Mouse (Mus musculus): ENCODE data around the gene Atxn1. TPM values are rescaled to one million over a fixed set of nuclear protein-coding genes. Genes with fewer than 3 reads are reported as not detected.

The Atxn1 gene
- polyA plus RNA-seq, 1 experiment from 2014 or later, result 8.2 TPM

GRCm38 (mm10) chr13:45661283-45662185 lies 303.3 kb downstream of the Atxn1 start:
- Histone ChIP-seq H3K9ac (no peak overlapping the region), H3K36me3 (no peaks in the 10 kb centered on the region), H3K4me3 (no peak overlapping the region), H3K9me3 (no peaks in the 10 kb centered on the region), H3K27me3 (no peaks in the 10 kb centered on the region), H3K4me2 (no peak overlapping the region), H3K4me1 (replicated peaks) (0 out of 2 replicates have a peak, but pooled peaks cover 14% of the 10 kb centered on the region), H3K27ac (replicated peaks) (no peak overlapping the region)
- ATAC-seq (ENCODE audit: low read depth), result no peak
- WGBS, result 68% methylated on average over 12 of the region's 12 CpGs

DNA sequence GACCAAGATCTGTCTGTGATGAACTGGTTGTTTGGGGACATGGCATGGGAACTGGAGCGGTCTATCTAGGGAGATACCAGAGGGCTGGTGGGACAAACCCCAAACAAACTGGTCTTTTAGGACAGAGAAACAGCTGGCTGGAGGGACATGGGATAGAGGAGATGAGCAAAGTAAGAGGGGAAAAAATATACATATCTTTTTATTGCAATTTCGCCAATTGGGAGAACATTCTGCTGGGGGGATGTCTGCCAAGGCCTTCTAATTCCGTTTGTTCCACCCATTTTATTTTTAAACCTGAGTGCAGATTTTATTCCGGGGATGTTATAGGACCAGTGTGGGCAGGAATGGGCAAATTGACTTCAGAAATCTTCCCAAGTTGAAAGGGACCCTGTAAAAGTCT lies 305.0 kb downstream of the Atxn1 start:
- Histone ChIP-seq H3K9ac (no peak overlapping the region), H3K4me2 (no peak overlapping the region), H3K27ac (replicated peaks) (no peak overlapping the region), H3K4me3 (no peak overlapping the region), H3K27me3 (no peaks in the 10 kb centered on the region), H3K9me3 (no peaks in the 10 kb centered on the region), H3K36me3 (no peaks in the 10 kb centered on the region), H3K4me1 (replicated peaks) (0 out of 2 replicates have a peak, but pooled peaks cover 14% of the 10 kb centered on the region)
- no peak for ATAC-seq (ENCODE audit: low read depth)
- 78% methylated on average over 4 of the region's 4 CpGs for WGBS

DNA sequence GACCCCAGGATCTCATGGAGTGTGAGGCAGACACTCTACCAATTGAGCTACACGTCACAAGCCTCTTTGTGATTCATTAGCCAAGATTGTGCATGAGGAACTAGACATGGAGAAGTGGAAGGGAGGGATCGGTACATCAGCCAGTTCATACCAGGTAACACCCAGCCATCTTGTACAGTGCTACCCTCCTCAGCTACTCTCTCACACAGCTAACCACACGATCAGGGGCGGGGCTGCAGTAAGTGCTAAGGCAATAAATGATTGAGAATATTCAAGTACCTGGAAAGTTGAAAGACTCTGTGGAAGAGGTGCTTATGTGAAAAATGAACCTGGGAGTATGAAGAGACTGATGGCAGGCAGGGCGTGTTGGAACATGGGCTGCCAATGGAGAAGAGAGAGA lies 306.5 kb downstream of the Atxn1 start:
- Histone ChIP-seq H3K4me2 (no peak overlapping the region), H3K36me3 (no peaks in the 10 kb centered on the region), H3K9me3 (no peaks in the 10 kb centered on the region), H3K4me3 (no peak overlapping the region), H3K27me3 (no peaks in the 10 kb centered on the region), H3K27ac (replicated peaks) (no peak overlapping the region), H3K4me1 (replicated peaks) (0 out of 2 replicates have a peak, but pooled peaks cover 14% of the 10 kb centered on the region), H3K9ac (no peak overlapping the region)
- 95% methylated on average over 5 of the region's 5 CpGs for WGBS
- ATAC-seq (ENCODE audit: low read depth), result no peak

- WGBS, result 94% methylated on average over 1 of the region's 1 CpGs
- H3K4me1 ChIP-seq (replicated peaks), result peaks cover 12% of the 10 kb centered on the region; the same call in 1 of the 2 replicates
- no peaks in the 10 kb centered on the region for H3K27me3 ChIP-seq
- H3K27ac ChIP-seq (replicated peaks), result no peak overlapping the region
- H3K9me3 ChIP-seq, result no peaks in the 10 kb centered on the region
- no peaks in the 10 kb centered on the region for H3K36me3 ChIP-seq
- no peak overlapping the region for H3K4me2 ChIP-seq
- H3K4me3 ChIP-seq, result no peak overlapping the region
- H3K9ac ChIP-seq, result no peak overlapping the region
- no peak for ATAC-seq (ENCODE audit: low read depth)
Measured at GRCm38 (mm10) chr13:45657176-45657575, 307.6 kb downstream of the Atxn1 start.

DNA sequence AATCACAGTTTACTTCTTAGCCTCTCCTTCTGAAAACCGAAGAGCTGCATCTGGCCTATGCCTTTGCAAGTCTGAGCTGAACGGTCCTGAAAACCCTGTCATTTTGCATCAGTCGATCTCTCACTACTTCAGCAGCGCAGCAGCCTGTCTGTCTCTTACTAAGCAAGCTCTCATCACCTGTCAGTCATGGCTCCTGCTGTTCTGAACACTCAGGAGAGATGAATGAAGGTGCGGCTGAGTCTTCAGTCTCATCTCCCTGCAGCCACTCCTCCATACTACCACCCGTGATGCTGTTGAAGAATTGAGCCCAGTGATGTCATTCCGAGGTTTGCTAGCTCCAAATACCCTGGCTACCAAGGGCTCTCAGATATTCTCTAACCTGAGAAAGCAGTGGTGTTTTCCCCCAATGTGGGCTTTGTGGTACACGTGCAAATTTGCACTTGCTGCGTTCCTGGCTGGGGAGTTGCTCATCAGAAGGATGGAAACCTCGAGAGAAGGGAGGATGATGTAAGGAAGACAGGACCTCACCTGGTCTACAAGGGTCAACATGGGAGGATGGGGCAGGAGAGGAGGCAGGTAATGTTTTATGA lies 313.1 kb downstream of the Atxn1 start:
- WGBS, result 87% methylated on average over 10 of the region's 10 CpGs
- no peak for ATAC-seq (ENCODE audit: low read depth)

DNA sequence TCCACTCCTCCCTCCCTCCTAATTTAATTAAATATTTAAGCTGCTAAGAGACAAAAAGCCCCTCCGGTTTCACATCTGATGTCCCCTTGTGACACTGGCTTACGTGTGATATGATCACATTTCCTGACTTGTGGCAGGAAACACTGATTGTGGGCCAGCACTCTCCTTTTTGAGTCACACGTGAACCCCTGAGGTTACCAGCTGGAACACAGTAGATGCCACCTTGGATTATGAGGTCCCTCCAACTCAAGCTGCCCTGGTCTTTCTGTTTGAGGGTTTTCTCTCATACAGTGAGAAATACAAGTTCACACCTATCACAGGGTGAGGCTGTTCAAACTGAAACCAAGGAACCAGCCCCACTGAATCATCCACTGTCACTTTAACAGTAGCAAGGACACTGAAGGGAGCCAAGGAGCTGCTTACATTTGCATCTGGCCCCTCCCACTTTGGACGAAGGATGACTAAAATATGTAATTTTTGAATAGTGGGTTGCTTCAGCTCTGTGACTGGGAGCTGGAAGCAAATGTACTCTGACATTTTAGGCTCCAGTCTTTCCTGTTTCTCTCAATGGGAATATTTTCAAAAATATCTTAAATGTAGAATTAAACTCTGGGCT lies 315.5 kb downstream of the Atxn1 start:
- Histone ChIP-seq H3K4me3 (no peak overlapping the region), H3K4me2 (no peak overlapping the region), H3K9me3 (no peaks in the 10 kb centered on the region), H3K36me3 (no peaks in the 10 kb centered on the region), H3K4me1 (replicated peaks) (peaks cover 14% of the 10 kb centered on the region; the same call in 1 of the 2 replicates), H3K27me3 (no peaks in the 10 kb centered on the region), H3K9ac (no peak overlapping the region), H3K27ac (replicated peaks) (no peak overlapping the region)
- 80% methylated on average over 4 of the region's 4 CpGs for WGBS
- ATAC-seq (ENCODE audit: low read depth), result no peak

More for the DNA sequence above, 313.1 kb downstream of the Atxn1 start:
- no peak overlapping the region for H3K9ac ChIP-seq
- H3K4me1 ChIP-seq (replicated peaks), result peaks cover 9% of the 10 kb centered on the region; the same call in 1 of the 2 replicates
- no peak overlapping the region for H3K4me2 ChIP-seq
- H3K4me3 ChIP-seq, result no peak overlapping the region
- no peaks in the 10 kb centered on the region for H3K9me3 ChIP-seq
- H3K36me3 ChIP-seq, result no peaks in the 10 kb centered on the region
- H3K27me3 ChIP-seq, result no peaks in the 10 kb centered on the region
- no peak overlapping the region for H3K27ac ChIP-seq (replicated peaks)

DNA sequence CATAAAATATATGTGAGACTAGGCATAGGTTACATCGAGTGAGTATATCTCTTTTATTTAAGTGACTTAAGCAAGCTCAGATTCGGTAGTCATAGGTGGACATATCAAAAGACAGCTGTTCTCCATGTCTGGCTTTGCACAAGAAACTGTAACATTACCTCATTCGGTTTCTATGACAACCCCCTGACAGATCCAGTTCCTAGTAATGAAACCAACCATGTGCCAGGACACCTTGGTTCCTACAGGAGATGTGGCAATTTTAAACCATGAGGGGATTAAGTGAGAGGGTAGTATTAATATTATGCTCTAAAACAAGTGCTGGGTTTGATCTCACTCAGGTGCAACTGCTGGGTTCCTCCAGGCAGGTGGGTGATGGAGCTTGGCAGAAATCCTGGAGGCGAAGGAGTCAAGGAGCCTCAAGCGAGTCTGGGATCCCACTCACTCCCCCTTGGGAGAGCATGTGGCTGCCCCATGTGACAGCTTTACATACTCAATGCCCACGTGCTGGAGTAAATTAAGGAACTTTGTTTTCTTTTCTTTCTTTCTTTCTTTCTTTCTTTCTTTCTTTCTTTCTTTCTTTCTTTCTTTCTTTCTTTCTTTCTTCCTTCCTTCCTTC lies 320.9 kb downstream of the Atxn1 start:
- Histone ChIP-seq H3K4me3 (no peak overlapping the region), H3K27ac (replicated peaks) (no peak overlapping the region), H3K4me1 (replicated peaks) (peaks cover 18% of the 10 kb centered on the region; the same call in 1 of the 2 replicates), H3K4me2 (no peak overlapping the region), H3K9ac (no peak overlapping the region), H3K36me3 (no peaks in the 10 kb centered on the region), H3K27me3 (no peaks in the 10 kb centered on the region), H3K9me3 (no peaks in the 10 kb centered on the region)
- no peak for ATAC-seq (ENCODE audit: low read depth)
- WGBS, result 82% methylated on average over 6 of the region's 6 CpGs

DNA sequence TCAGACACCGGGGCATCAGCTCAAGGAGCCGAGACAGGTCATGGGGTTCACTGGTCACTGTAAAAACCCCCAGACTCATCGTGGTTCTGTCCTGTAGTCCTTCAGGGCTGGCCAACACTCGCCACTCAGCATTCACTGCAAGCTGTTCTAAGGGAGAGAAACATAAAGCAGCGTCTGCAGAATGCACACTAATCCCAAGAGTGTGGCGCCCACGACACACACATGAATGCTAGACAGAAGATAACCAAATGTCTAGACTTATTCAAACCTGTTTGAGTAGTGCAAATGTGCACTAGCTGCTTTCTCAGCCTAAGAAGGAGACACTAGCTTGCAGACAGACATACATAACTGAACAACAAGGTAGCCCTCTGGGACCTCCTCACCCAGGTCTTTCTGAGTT lies 321.9 kb downstream of the Atxn1 start:
- no peak overlapping the region for H3K27ac ChIP-seq (replicated peaks)
- H3K4me1 ChIP-seq (replicated peaks), result peaks cover 18% of the 10 kb centered on the region; the same call in 1 of the 2 replicates
- H3K36me3 ChIP-seq, result no peaks in the 10 kb centered on the region
- H3K4me2 ChIP-seq, result no peak overlapping the region
- H3K9me3 ChIP-seq, result no peaks in the 10 kb centered on the region
- 86% methylated on average over 7 of the region's 7 CpGs for WGBS
- no peak overlapping the region for H3K4me3 ChIP-seq
- ATAC-seq (ENCODE audit: low read depth), result no peak
- H3K27me3 ChIP-seq, result no peaks in the 10 kb centered on the region
- H3K9ac ChIP-seq, result no peak overlapping the region

DNA sequence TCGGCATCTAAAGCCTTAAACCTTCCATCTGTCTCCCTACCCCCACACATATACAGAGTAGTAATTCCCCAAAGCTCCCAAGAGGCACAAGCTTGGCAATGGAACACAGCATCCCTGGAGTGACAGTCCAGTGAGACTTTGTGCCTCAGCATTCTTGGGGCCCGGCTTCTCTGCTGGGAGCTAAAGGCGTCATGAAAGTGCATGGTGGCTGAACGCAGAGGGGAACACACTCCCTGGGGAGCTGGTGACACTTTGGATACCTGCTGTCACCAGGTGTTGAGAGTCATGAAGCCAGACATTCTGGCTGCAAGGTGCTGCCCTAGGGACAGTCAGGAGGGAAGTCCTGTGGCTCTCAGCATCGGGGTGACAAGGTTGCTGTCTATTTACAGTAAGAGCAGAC lies 324.4 kb downstream of the Atxn1 start:
- H3K27ac ChIP-seq (replicated peaks), result no peak overlapping the region
- peaks cover 17% of the 10 kb centered on the region; the same call in 1 of the 2 replicates for H3K4me1 ChIP-seq (replicated peaks)
- WGBS, result 54% methylated on average over 5 of the region's 5 CpGs
- no peak for ATAC-seq (ENCODE audit: low read depth)
- H3K27me3 ChIP-seq, result no peaks in the 10 kb centered on the region
- H3K9me3 ChIP-seq, result no peaks in the 10 kb centered on the region
- H3K36me3 ChIP-seq, result no peaks in the 10 kb centered on the region
- no peak overlapping the region for H3K9ac ChIP-seq
- H3K4me3 ChIP-seq, result no peak overlapping the region
- H3K4me2 ChIP-seq, result no peak overlapping the region

DNA sequence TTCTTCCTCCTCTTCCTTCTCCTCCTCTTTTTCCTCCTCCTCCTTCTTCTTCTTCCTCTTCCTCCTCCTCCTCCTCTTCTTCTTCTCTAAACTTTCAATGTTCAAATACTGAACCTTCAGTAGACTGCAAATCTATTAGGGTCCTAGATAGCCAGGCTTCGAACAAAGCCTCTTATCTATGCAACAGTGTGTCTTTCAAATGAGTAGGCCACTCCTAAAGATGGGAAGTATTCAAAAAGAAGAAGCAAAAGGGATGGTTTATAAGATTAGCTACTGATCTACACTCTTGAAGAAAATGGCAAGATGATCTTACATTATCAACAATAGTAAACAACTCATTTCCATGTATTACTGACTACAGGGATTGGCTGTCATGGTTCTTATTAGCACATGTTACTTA lies 326.5 kb downstream of the Atxn1 start:
- H3K27ac ChIP-seq (replicated peaks), result no peak overlapping the region
- no peaks in the 10 kb centered on the region for H3K9me3 ChIP-seq
- H3K4me3 ChIP-seq, result no peak overlapping the region
- H3K4me1 ChIP-seq (replicated peaks), result peaks cover 5% of the 10 kb centered on the region; the same call in 1 of the 2 replicates
- H3K4me2 ChIP-seq, result no peak overlapping the region
- no peak overlapping the region for H3K9ac ChIP-seq
- WGBS, result 88% methylated on average over 1 of the region's 1 CpGs
- H3K27me3 ChIP-seq, result no peaks in the 10 kb centered on the region
- ATAC-seq (ENCODE audit: low read depth), result no peak
- H3K36me3 ChIP-seq, result no peaks in the 10 kb centered on the region

DNA sequence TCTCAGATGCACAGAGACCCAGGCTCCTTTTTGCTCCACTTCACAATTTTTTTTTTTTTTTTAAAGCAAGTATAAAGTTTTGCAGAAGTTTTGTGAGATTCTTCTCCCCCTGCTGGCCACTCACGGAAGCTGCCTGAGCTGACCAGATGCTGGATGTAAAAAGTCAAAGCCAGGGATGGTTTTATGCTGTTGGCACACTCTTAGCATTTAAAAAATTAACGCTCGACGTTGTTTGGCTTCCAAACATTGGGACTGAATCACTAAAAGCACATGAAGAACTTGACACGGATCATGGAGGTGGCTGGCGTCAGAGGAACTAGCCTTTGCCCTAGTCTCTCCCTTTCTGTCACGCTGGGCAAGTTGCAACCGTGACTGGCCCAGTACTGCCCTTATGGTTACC lies 327.5 kb downstream of the Atxn1 start:
- Histone ChIP-seq H3K4me2 (no peak overlapping the region), H3K4me1 (replicated peaks) (peaks cover 5% of the 10 kb centered on the region; the same call in 1 of the 2 replicates), H3K36me3 (no peaks in the 10 kb centered on the region), H3K27me3 (no peaks in the 10 kb centered on the region), H3K4me3 (no peak overlapping the region), H3K9me3 (no peaks in the 10 kb centered on the region), H3K27ac (replicated peaks) (no peak overlapping the region), H3K9ac (no peak overlapping the region)
- WGBS, result 58% methylated on average over 8 of the region's 8 CpGs
- ATAC-seq (ENCODE audit: low read depth), result no peak

DNA sequence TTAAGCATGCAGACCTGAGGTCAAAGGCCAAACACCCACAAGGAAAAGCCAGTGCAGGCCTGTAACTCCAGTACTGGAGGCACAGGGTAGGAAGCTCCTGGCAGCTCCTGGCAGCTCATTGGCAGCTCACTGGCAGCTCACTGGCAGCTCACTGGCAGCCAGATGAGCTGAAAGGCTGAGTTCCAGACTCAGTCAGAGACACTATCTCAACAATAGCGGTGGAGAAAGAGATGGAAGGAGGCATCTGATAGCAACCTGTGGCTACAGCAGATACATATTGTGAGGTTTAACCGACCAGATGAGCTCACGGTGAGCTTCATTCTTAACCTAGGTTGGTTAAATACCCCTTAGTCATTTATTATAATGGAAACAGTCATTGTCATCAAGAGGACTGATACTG lies 328.4 kb downstream of the Atxn1 start:
- 94% methylated on average over 3 of the region's 3 CpGs for WGBS
- Histone ChIP-seq H3K36me3 (no peaks in the 10 kb centered on the region), H3K9ac (no peak overlapping the region), H3K27ac (replicated peaks) (no peak overlapping the region), H3K4me2 (no peak overlapping the region), H3K9me3 (no peaks in the 10 kb centered on the region), H3K4me1 (replicated peaks) (peaks cover 5% of the 10 kb centered on the region; the same call in 1 of the 2 replicates), H3K4me3 (no peak overlapping the region), H3K27me3 (no peaks in the 10 kb centered on the region)
- ATAC-seq (ENCODE audit: low read depth), result no peak

Measured in neural tube, embryonic 13.5 days (tissue).